Mouse (Mus musculus) heart, adult 11 months (tissue): ENCODE measurements at regions not wholly inside any gene's neighbourhood (a gene's known extent, or its start where the extent isn't known, plus 50 kb on each side); places are given as distances from the start of the nearest gene placed in this dataset.
A peak's percentile ranks its signal among the peaks of the same experiment; 100 is the strongest.

Experiments
- DNase-seq: peaks from one replicate; pipeline ENCODE4 v3.0.0; 2022

DNA sequence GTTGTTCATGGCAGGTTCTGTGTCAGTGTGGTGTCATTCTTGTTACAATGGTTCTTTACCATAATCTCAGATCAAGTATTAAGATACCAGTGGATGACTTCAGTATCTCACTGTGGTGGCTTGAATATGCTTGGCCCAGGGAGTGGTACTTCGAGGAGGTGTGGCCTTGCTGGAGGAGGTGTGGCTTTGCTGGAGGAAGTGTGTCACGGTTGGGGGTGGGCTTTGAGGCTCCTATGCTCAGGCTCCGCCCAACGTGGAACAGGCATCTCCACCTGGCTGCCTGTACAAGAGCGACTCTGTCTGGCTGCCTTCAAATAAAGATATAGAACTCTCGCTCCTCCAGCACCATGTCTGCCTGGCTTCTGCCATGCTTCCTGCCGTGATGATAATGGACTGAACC is 63.6 kb downstream of the Cd2 start:
- DNase-seq, result peak; percentile 82

DNA sequence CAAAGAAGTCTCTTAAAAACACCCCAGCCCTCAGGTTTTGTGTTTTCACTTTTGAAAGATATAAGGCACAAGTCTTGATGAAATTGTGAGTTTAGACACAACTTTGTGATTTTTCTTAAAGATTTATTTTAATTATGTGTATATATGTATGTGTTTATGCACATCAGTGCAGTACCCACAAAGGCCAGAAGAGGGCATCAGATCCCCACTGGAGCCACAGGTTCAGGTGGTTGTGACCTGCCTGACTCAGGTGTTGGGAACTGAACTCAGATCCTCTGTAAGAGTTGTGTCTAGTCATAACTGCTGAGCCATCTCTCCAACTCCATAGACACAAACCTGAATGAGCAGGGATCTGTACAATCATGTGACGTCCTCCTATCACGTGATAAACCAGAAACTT is 67.8 kb downstream of the Cd2 start:
- no peak for DNase-seq

DNA sequence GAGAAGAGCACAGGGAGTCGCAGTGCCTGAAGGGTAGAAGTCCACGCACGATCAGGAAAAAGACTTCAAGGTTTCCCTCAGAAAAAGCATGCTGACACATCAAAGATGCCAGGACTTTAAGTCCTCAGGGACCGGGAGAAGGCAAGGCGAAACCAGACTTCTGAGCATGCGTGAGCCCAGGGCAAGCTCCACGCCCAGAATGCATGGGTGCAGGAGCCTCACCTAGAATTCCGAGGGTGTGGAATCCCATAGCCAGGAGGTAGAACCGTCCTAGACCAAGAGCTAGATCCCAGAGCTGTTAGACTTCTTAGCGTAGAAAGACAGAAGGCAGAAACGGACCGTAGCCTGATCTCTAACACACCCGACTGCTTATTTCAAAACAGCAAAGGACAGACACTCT is 71.0 kb downstream of the Cd2 start:
- DNase-seq, result no peak

DNA sequence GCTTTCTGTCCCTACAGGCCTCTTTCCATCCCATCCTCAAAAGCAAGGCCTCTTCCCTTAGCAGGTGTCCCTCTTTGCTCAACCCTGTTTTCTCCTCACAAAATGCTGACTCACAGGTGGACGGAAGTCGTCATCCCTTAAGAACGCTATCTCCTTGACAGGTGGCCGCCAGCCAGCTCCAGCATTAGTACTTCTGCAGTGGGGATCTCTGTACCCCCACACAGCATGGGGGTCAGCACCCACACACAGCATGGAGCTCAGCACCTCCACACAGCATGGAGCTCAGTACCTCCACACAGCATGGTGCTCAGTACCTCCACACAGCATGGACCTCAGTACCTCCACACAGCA is 74.6 kb downstream of the Cd2 start:
- no peak for DNase-seq

DNA sequence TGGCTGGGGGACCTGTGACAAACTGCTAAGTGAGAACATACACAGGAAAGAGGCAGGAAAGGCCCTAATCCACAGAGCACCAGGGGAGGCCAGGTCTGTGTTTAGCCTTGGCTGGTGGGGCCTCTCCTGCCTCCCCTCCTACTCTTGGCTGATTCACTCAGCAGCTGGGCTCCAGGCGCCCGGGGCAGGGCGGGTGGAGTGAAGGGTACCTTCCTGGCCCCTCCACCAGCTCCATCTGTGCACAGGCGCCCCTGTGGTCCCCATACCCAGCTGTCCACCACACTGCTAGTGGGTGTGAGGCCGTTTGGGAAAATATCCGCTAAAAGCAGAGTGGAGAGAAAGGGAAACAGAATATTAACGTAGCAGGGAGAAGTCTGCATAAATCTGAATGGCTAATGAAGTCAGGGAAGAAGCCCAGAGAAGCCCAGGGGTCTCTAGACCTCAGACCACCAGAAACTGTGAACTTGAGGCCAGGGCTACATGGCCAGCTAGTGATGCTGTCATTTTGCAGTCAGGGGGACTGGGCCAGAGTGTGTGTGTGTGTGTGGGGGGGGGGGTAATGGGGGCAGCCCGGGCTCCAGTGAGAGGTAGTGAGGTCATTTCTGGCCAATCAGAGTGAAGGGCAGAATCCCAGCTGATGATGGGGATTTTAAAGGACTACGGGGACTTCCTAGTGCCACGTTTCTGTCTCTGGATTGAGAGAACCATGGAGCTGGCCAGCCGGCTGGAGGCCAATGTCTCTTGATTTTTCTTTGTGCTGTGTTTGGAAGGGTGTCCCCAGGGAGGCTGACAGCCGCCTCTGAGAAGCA is 75.1 kb downstream of the Cd2 start:
- peak; percentile 97 for DNase-seq

DNA sequence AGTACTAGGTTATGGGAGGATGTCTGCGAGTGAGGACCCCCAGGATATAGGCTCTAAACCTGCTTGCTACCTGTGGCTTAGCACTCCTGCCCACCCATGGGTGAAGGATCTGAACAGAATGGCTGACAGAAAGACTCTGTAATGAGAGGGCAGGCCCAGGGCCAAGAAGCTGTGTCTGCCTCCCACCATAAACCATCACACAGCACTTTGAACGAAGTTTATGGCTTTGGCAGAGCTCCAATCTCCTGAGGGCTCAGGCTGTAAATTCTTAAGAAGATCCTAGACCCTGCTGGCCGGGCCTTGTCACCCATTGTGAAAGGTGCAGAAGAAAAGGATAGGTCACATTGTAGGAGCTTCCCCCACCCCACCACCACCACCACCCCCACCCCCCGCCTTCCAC is 75.8 kb downstream of the Cd2 start:
- DNase-seq, result no peak

DNA sequence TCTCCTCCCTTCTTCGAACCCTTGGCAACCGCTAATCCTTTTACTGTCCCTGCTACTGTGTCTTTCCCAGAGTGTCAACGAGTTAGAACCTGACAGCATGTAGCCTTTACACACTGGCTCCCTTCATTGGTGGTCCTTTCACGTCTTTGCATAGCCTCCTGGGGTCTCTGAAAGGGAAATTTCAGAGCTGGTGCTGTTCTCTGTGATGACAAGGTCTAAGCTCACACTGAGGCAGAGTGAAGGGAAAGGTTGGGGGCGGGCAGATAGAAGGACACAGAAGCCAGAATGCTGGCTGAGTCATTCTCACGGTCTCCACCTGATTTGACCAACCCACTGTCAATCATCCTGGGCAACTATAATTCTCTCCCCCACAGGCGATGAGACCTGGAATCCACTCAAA is 78.2 kb downstream of the Cd2 start:
- no peak for DNase-seq

DNA sequence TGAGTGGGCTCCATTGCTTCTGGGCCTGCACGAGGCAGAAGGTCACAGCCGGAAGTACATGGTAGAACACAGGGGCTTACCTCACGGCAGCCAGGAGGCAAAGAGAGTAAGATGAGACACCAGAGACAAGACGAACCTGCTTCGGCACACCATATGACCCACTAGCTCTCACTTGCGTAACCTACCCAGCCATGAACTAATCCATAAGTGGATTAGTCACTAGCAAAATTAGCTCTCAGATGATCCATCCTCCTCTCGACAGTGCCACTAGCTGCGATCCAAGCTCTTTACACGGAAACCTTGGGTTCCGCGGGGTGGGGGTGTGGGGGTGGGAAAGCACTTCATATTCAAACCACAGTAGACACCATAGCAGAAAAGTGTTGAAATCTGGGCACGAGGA is 79.0 kb downstream of the Cd2 start:
- no peak for DNase-seq

DNA sequence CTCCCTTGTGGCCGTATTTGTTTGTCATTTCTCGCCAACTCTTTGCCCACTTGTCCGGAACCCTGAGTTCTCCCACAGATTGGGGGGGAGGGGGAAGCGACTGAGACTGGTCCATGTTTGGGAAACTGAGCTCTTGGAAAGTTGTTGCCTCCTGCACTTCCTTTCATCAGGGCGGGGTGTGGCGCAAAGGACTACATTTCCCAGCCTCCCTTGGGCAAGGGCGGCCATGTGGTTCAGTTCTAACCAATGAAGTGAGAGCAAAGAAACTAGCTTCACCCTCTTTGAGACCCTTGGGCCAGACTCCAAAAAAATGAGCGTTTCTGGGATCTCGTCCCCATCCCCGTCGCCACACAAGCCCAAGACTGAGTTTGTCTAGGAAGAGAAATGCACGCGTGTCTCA is 81.6 kb downstream of the Cd2 start:
- peak; percentile 94 for DNase-seq

DNA sequence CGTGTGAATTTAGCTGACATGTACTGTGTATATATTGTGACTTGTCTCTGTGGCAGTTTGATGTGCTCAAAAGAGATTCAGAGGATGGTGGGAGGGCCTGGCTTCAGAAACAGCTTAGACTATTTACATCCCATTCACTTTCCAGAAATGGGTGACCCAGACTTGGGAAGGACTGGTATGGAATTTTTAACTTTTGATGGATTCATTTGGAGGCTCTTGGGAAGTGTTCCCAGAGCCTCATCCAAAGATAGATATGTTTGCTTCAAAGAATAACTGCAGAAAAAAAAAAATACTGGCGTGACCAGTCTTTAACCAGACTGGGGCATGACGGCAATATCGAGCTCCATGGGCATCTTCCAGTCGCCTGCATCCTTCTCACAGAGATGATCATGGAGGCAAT is 84.6 kb upstream of the Ptgfrn start:
- DNase-seq, result no peak

DNA sequence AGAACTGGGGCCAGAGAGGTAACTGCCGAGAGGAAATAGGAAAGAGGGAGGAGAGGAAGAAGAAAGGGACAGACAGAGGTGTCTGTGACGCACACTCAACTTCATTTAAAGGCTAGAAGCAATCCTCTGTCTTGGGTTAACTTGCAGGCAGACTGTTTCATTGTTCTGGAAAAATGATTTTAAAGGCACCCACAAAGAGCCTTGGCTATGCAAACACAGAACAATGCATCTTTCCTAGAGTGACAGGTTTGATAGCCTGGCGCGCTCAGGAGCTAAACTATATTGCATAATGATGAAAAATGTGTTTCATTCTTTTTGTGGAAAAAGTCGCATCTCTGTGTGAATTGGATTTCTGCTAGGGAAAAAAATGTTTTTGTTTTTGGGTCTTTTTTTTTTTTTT is 84.2 kb upstream of the Ptgfrn start:
- no peak for DNase-seq

DNA sequence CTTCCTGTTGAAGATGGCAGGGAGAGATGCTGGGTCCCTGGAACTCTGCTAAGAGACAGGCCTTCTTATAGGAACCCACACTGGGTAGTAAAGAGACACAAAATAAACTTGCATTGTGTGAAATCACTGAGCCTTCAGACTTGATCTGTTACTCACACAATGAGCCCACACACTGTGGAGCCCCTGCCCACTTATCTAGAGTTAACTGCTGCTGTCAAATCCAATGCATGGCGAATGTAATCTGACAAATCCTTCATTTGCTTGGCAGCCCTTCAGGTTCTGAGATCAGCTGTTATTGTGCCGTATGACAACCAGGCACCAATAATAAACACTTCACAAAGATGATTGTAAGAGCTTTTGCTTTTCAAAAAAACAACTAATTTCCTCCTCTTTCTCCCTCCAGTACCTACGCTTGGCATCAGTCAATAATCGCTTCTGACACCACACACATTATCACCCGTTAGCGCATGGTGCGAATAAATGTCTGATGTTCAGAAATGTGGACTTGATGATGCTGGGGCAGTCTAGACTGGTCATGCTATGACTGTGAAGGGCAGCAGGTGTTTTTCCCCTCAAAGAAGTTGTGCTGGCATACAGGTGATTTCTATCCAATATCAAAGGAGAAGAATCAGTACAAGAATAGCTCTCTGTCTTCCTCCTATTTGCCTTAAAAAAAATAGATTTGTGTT is 81.4 kb upstream of the Ptgfrn start:
- no peak for DNase-seq

DNA sequence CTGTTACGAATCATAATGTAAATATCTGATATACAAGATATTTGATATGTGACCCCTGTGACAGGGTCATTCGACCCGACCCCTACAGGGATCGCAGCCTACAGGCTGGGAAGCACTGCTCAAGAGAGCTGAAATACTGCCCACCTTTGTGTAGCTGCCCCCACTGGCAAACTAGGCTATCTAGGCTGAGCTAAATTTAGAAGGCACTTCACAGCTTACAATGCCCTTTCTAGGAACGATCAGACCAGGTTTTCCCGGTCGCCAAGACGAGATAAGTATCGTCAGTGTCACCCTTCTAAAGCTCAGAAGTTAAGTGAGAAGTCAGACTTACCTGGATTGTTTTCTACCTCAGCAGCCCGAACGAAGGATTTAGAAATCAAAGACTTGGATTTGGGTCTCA is 71.9 kb upstream of the Ptgfrn start:
- DNase-seq, result no peak

DNA sequence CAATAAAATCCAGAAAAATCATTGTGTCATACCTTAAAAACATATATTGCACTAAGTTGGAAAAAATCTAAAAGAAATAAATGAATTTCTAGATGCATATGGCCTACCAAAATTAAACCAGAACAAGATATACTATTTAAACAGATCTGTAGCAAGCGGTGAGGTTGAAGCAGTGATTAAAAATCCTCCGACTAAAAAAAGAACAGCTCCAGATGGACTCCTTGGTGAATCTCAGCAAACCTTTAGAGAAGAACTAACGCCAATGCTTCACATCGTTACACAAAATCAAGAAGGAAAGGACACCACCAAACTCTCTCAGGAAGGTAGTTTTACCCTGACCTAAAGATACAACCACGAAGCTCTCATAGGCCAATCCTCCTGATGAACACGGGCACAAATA is 63.9 kb upstream of the Ptgfrn start:
- DNase-seq, result no peak

DNA sequence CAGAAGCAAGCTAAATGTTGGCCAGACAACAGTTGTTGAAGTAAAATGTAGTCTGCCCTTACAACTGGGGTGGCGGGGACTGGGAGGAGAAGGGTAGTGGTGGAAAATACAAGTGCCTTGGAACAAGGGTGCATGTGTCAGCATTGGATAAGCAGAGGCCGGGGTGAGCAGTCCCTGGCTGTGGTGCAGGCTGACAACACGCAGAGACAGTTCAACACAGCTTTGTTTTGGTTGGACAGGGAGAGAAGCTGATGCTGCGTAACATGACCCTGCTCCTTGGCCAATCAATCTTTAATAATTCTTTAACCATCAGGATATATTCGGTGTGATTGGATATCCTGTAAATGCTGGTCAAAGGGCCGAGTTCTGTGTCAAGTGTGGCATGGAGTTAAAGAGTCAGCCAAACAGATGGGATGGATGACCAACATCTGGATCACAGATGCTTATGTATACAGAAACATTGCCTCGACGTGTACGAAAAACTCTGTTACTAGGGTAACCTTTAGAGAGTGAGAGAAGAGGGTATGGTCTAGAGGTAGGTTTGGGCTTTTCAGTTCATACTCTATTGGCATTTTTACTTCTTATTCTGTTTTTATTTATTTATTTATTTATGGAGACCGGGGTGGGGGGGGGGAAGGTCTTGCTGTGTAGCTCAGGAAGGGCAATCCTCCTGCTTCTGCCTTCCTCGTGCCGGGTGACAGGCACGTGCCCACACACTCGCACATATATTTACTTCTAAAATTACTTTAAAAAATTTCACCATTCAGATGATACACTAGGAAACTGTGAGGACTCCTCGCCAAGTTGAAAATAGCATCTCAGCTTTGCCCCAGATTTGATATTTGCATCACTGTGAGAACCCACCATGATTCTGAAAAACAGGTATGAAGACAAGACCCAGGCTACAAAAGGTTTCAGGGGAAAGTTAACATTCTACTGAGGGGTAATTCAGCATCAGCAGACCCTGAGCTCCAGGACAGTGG is 60.2 kb upstream of the Ptgfrn start:
- peak; percentile 77 for DNase-seq

DNA sequence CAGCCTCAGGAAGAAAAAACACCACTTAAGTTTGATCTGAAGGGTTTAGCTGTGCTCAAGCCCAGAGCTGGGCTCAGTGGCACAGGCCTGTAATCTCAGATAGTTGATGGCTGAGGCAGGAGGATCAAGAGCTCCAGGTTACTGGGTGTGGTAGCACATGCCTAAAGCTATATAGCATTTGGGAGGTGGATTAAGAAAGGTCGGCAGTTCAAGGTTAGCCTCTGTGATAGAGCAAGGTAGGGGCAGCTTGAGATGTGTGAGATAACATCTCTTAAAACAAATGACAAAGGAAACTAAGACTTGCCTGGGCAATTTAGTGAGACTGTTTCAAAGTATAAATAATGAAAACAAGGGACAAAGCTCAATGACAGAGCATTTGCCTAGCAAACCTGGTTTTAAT is 56.9 kb upstream of the Ptgfrn start:
- DNase-seq, result no peak

DNA sequence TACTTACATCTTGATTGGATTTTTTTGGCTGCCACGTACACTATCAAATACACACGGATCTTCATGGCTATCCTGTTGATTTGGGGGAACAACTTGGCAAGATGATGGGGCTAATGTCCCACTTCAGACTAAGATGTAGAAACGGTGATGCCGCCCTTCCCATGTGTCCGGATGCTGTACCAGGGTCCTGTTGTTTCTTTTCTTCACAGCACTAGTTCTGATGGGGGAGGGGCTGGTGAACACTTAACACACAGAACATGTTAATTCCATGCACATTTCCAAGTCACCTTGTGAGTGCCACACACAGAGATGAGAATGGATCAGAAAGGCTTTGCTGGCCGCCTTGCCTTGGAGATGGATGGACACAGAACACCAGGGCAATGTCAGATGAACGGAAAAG is 56.5 kb upstream of the Ptgfrn start:
- DNase-seq, result peak; percentile 83

DNA sequence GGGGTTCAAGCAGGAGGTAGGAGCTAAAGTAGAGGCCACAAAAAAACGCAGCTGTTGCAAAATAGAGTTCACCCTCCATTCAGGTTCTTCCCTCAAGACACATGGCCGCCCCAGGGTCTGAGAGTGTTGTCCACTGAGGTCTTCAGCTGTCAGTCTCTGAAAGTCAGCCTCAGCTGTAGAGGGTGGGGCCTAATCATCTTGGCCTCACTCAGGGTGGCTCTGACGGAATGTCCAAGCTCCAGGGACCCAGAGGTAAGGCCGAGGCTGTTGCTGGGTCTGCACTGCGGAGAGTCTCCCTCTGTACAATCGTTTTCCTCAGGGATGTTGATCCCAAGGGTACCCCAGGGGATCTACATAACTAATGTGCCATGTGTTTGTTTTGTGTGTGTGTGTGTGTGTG is 55.2 kb upstream of the Ptgfrn start:
- peak; percentile 51 for DNase-seq

DNA sequence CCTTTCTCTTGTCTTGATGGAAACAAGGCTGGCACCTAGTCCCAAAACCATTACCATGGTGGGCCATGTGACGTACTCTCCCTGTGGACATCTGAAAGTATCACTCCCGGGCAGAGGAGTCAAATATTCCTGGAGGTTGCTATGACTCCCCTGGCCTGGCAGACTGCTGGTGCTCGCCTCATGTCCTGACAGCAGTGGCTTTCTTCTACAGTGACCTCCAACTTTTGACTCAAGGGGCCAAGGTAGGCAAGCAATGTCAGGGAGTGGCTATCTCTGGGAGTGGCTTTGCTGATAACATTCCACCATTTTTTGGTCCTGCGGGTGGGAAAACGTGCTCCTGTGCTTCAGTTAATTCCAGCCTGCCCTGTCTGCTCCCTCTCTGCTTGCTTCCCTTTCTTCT is 54.7 kb upstream of the Ptgfrn start:
- peak; percentile 84 for DNase-seq

DNA sequence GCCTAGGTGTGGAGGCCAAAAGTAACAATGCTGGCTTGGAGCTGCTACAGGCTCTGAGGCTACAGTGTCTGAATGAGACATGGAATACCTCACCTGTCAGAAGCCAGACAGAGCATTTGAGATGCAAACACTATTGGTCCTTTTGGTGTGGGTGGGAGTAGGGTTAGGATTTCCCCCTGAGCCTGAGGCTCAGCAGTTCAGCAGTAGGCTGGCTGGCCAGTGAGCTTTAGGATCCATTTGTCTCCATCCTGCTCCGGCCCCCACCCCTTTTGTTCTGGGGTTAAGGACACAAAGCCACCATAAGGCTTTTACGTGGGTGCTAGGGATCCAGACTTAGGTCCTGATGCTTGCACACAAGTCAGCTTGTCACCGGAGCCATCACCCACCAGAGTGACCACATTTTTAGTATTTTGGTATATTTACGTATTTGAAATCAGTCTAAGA is 53.9 kb upstream of the Ptgfrn start:
- peak; percentile 59 for DNase-seq

DNA sequence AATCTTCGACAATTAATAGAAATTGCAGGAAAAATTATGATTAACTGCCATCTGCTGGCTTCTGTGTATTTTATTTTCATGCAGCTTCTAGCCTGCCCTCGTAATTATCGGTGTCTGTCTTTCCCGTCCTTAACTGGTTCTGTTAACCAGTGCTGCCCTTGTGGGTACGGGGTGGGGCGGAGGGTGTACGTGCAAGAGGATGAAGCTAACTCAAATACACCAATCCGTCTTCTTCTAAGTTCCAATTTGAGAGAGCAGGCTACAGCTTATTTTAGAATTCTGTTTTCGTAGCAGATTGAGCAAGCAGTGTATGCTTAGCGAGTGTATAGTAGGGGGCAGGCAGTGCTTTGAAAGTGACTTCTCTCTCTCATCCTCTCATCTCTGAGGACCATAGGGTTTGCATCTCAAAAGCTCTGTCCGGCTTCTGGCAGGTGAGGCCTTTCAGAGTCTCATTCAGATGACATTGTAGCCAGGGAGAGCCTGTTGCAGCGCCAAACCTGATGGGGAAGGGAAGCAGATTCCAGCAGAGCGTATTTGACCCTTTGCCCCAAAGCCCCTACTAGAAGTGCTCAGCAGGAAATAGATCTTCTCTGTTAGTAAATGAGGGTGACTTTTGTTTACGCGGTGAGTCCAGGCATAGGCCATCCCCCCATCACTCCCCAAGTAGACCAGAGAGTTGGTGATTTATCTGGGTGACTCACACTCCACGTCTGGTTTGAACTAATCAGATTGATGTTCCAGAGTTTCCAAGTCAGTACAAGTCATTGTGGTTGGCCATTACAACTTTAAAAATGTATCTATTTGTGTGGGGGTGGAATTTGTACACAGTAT is 53.3 kb upstream of the Ptgfrn start:
- peak; percentile 71 for DNase-seq

DNA sequence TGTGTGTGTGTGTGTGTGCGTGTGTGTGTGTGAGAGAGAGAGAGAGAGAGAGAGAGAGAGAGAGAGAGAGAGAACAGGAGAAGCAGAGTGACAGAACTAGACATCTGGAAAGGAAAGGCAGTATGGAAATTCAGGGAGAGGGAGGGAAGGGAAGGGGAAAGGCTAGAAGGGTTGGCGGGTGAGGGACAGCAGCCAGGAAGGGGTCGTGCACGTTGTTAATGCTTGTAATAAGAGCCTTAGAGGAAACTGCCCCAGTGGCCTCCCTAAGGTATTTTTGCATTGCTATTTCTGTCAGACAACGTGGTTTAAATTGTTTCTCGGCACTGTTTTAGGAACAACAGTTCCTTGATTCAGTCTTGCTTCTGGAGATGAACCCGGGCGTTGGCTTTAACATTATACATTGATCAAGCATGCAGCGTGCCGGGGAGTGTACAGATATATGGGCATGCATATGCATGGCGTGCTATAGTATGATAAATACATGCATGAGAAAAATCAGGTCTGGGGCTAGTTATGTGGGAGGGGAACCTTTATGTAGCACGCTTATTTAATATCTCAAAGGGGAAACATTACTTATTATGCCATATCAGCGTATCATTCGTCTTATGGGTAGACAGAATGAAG is 52.6 kb upstream of the Ptgfrn start:
- peak; percentile 81 for DNase-seq
